Mouse (Mus musculus): ENCODE data around the gene Foxm1. TPM values are rescaled to one million over a fixed set of nuclear protein-coding genes. Genes with fewer than 3 reads are reported as not detected.

The Foxm1 gene
- total and polyA plus RNA-seq, 3 experiments: 13.7 to 61.9 (median 31.1) TPM

- DNase-seq (ENCODE audit: low read depth, low spot score): no peak
- H3K9ac ChIP-seq (ENCODE audit: control insufficient read depth, low read depth, low read length, poor library complexity, severe bottlenecking): no peak overlapping the region
- H3K36me3 ChIP-seq (ENCODE audit: control insufficient read depth in 1 of 2, insufficient read depth in 2 of 2, low read length in 2 of 2): no peaks in the 10 kb centered on the region; a peak in 1 of 4 replicates
- H3K9me3 ChIP-seq (replicated peaks; ENCODE audit: insufficient read depth, low read length): no peaks in the 10 kb centered on the region
- no peaks in the 10 kb centered on the region for H3K27me3 ChIP-seq (ENCODE audit: control insufficient read depth in 1 of 2, insufficient read depth in 2 of 2, low read length in 2 of 2)
- 0 out of 2 replicates have a peak, but pooled peaks cover 1% of the 10 kb centered on the region for H3K79me2 ChIP-seq (ENCODE audit: control insufficient read depth, insufficient read depth, low read length, poor library complexity)
- TF ChIP-seq POLR2AphosphoS5 (IDR thresholded peaks at IDR 0.05; ENCODE audit: borderline replicate concordance, low read depth, low read length): no peak
- no peak for TF ChIP-seq ETS1 (IDR thresholded peaks at IDR 0.05; ENCODE audit: low read depth, low read length)
- TF ChIP-seq POLR2AphosphoS2 (IDR thresholded peaks at IDR 0.05; ENCODE audit: low read length): no peak
- no peak for TF ChIP-seq SIN3A (IDR thresholded peaks at IDR 0.05; ENCODE audit: low read length)
- no peak for TF ChIP-seq NRF1 (IDR thresholded peaks at IDR 0.05; ENCODE audit: insufficient read depth, low read depth, low read length, poor library complexity, severe bottlenecking)
- TF ChIP-seq EP300 (IDR thresholded peaks at IDR 0.05; ENCODE audit: low read depth in 1 of 2, low read length in 2 of 2): no peak
- TF ChIP-seq UBTF (IDR thresholded peaks at IDR 0.05; ENCODE audit: borderline replicate concordance, insufficient read depth, low read depth, low read length): no peak
- TF ChIP-seq POLR2A (IDR thresholded peaks at IDR 0.05; ENCODE audit: control insufficient read depth in 1 of 2, insufficient read depth in 1 of 2, low read depth in 1 of 2, low read length in 2 of 2, poor library complexity in 1 of 2): no peak
- no peak for TF ChIP-seq TAL1 (IDR thresholded peaks at IDR 0.05; ENCODE audit: low read length)
- TF ChIP-seq RAD21 (IDR thresholded peaks at IDR 0.05; ENCODE audit: low read depth, low read length): no peak
- TF ChIP-seq SMC3 (IDR thresholded peaks at IDR 0.05; ENCODE audit: low read depth, low read length): no peak
- no peak for TF ChIP-seq CHD2 (IDR thresholded peaks at IDR 0.05; ENCODE audit: low read length)
- no peak for TF ChIP-seq GATA1 (IDR thresholded peaks at IDR 0.05; ENCODE audit: low read depth, low read length)
- no peak for TF ChIP-seq E2F4 (IDR thresholded peaks at IDR 0.05; ENCODE audit: borderline replicate concordance, low read depth, low read length)
- no peak for TF ChIP-seq MYB (IDR thresholded peaks at IDR 0.05; ENCODE audit: low read depth, low read length)
- no peak for TF ChIP-seq TCF12 (IDR thresholded peaks at IDR 0.05; ENCODE audit: low read depth, low read length)
- no peak for TF ChIP-seq ZMIZ1 (IDR thresholded peaks at IDR 0.05; ENCODE audit: low read depth, low read length)
- TF ChIP-seq RCOR1 (IDR thresholded peaks at IDR 0.05; ENCODE audit: low read depth, low read length): no peak
- no peak for TF ChIP-seq MAZ (IDR thresholded peaks at IDR 0.05; ENCODE audit: low read depth, low read length)
- no peak for TF ChIP-seq USF2 (IDR thresholded peaks at IDR 0.05; ENCODE audit: borderline replicate concordance in 1 of 2, insufficient read depth in 1 of 2, low read depth in 1 of 2, low read length in 2 of 2)
- H3K4me3 ChIP-seq (ENCODE audit: control insufficient read depth in 1 of 2, insufficient read depth in 1 of 2, low read depth in 2 of 2, low read length in 2 of 2): no peak overlapping the region
- no peak overlapping the region for H3K27ac ChIP-seq (ENCODE audit: control insufficient read depth, low read depth, low read length)
- H3K4me1 ChIP-seq (ENCODE audit: control insufficient read depth in 1 of 2, insufficient read depth in 2 of 2, low read length in 2 of 2): no peaks in the 10 kb centered on the region
These were observed 55.3 kb downstream of the Foxm1 start for GRCm38 (mm10) chr6:128418076-128418475.

DNA sequence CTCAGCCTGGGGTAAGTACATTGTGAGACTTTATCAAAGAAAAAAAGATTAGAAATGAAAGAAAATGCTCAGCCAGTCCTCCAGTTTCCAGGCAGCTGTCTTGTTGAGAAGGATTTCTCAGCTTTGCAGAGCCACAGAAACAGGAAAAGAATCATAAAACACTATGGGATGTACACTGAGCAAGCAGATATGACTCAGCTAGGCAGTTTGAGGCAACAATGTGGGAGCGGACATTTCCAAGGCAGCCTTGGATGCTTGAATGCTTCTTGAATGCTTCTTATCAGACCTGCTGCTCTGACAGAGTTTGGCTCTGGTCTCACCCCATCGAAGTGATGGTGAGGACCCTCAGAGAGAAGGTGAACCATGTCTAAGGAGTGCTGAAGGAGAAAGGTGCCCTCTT is 58.3 kb downstream of the Foxm1 start:
- DNase-seq (ENCODE audit: low read depth, low spot score): no peak
- H3K79me2 ChIP-seq (ENCODE audit: control insufficient read depth, insufficient read depth, low read length, poor library complexity): peaks cover 1% of the 10 kb centered on the region; the same call in 1 of the 2 replicates
- no peaks in the 10 kb centered on the region for H3K4me1 ChIP-seq (ENCODE audit: control insufficient read depth in 1 of 2, insufficient read depth in 2 of 2, low read length in 2 of 2)
- H3K9me3 ChIP-seq (replicated peaks; ENCODE audit: insufficient read depth, low read length): no peaks in the 10 kb centered on the region
- no peak overlapping the region for H3K4me3 ChIP-seq (ENCODE audit: control insufficient read depth in 1 of 2, insufficient read depth in 1 of 2, low read depth in 2 of 2, low read length in 2 of 2)
- no peak for TF ChIP-seq UBTF (IDR thresholded peaks at IDR 0.05; ENCODE audit: borderline replicate concordance, insufficient read depth, low read depth, low read length)
- no peak for TF ChIP-seq POLR2AphosphoS5 (IDR thresholded peaks at IDR 0.05; ENCODE audit: borderline replicate concordance, low read depth, low read length)
- no peak for TF ChIP-seq KAT2A (conservative IDR thresholded peaks at IDR 0.05; ENCODE audit: low read depth, low read length)
- no peak for TF ChIP-seq RCOR1 (IDR thresholded peaks at IDR 0.05; ENCODE audit: low read depth, low read length)
- no peak for TF ChIP-seq TAL1 (IDR thresholded peaks at IDR 0.05; ENCODE audit: low read length)
- no peak for TF ChIP-seq MYC (IDR thresholded peaks at IDR 0.05; ENCODE audit: low read depth, low read length)
- no peak for TF ChIP-seq GABPA (IDR thresholded peaks at IDR 0.05; ENCODE audit: low read depth, low read length)
- no peak for TF ChIP-seq ZNF384 (IDR thresholded peaks at IDR 0.05; ENCODE audit: low read depth, low read length)
- TF ChIP-seq POLR2A (IDR thresholded peaks at IDR 0.05; ENCODE audit: control insufficient read depth in 1 of 2, insufficient read depth in 1 of 2, low read depth in 1 of 2, low read length in 2 of 2, poor library complexity in 1 of 2): no peak
- no peak for TF ChIP-seq EP300 (IDR thresholded peaks at IDR 0.05; ENCODE audit: low read depth in 1 of 2, low read length in 2 of 2)
- no peak for TF ChIP-seq CHD2 (IDR thresholded peaks at IDR 0.05; ENCODE audit: low read length)
- no peak for TF ChIP-seq TCF12 (IDR thresholded peaks at IDR 0.05; ENCODE audit: low read depth, low read length)
- TF ChIP-seq NRF1 (IDR thresholded peaks at IDR 0.05; ENCODE audit: insufficient read depth, low read depth, low read length, poor library complexity, severe bottlenecking): no peak
- no peak for TF ChIP-seq HCFC1 (IDR thresholded peaks at IDR 0.05; ENCODE audit: low read depth, low read length)
- TF ChIP-seq POLR2AphosphoS2 (IDR thresholded peaks at IDR 0.05; ENCODE audit: low read length): no peak
- no peak for TF ChIP-seq GATA1 (IDR thresholded peaks at IDR 0.05; ENCODE audit: low read depth, low read length)
- no peaks in the 10 kb centered on the region for H3K27me3 ChIP-seq (ENCODE audit: control insufficient read depth in 1 of 2, insufficient read depth in 2 of 2, low read length in 2 of 2)
- H3K9ac ChIP-seq (ENCODE audit: control insufficient read depth, low read depth, low read length, poor library complexity, severe bottlenecking): no peak overlapping the region
- no peak overlapping the region for H3K27ac ChIP-seq (ENCODE audit: control insufficient read depth, low read depth, low read length)
- peaks cover 0 to 4% of the 10 kb centered on the region in 2 experiments; a peak in 2 of 4 replicates for H3K36me3 ChIP-seq (ENCODE audit: control insufficient read depth in 1 of 2, insufficient read depth in 2 of 2, low read length in 2 of 2)
